8 mouse cellular contexts compared by ENCODE assay signal in the genomic region with DNA sequence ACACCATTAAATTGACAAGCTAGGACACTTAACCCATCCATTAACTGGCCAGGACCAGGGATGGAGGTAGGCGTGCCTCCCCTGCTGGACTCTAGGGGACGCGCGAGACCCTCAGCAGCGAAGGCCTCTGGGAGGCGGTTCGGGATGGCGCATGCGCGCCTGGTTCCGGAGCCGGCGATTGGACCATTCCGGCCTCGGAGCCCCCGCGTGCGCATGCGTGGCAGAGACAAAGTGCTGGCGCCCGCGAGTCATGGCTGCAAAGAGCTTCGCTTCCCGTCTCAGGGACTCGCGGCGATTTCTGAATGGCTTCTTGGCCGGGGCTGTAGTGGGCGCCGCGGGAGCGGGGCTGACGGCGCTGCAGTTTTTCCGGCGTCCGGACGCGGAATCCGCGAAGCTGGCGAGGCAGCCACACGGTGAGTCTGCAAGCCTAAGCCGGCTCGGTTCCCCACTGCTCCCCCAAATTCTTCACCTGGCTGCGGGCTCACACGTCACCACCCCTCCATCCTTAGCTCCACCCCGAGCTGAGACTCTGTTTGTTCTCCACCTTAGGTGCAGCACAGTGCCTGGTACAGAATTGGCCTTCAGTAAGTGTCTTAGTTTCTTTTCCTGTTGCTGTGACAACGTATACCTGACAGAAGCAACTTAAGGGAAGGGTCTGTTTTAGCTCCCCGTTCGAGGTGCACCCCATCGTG. TPM values are rescaled to one million over a fixed set of nuclear protein-coding genes. Genes with fewer than 3 reads are reported as not detected.
DNase-seq lines count a peak whose midpoint lies in the region; ATAC-seq and TF ChIP-seq lines count a peak whose summit lies in the region.

Gene Exog, plus strand, starts transcription at position 206 of the 692 bp plus-strand sequence.

- WGBS in cerebellum, adult 2 months: under 1% methylated on average over 52 of the region's 52 CpGs
- under 1% methylated on average over 52 of the region's 52 CpGs for WGBS in hindbrain, embryonic 10.5 days
- under 1% methylated on average over 52 of the region's 52 CpGs for WGBS in lung, postnatal 0 days

- peaks cover 0 to 11% of the 10 kb centered on the region in 2 experiments; a peak in 1 of 4 replicates for H3K4me1 ChIP-seq in MEL (ENCODE audit: control insufficient read depth in 1 of 2, insufficient read depth in 2 of 2, low read length in 2 of 2)
- H3K4me1 ChIP-seq in cerebellum, adult 2 months (ENCODE audit: control insufficient read depth, insufficient read depth, low read length): no peaks in the 10 kb centered on the region
- peaks cover 16% of the 10 kb centered on the region for H3K4me1 ChIP-seq in hindbrain, embryonic 10.5 days (replicated peaks)
- peaks cover 3% of the 10 kb centered on the region; the same call in 1 of the 2 replicates for H3K4me1 ChIP-seq in lung, postnatal 0 days (ENCODE audit: insufficient read depth, low read depth, low read length)

- H3K36me3 ChIP-seq in MEL (ENCODE audit: control insufficient read depth in 1 of 2, insufficient read depth in 2 of 2, low read length in 2 of 2): peaks cover 2 to 7% of the 10 kb centered on the region in 2 experiments
- peaks cover 54% of the 10 kb centered on the region for H3K36me3 ChIP-seq in hindbrain, embryonic 10.5 days
- peaks cover 6% of the 10 kb centered on the region; the same call in 1 of the 2 replicates for H3K36me3 ChIP-seq in lung, postnatal 0 days (ENCODE audit: insufficient read depth, low read length)

- peak; percentile 76 to 94 for TF ChIP-seq POLR2A in MEL (IDR thresholded peaks at IDR 0.05; ENCODE audit: control insufficient read depth in 1 of 2, insufficient read depth in 1 of 2, low read depth in 1 of 2, low read length in 2 of 2, poor library complexity in 1 of 2)
- peak; percentile 68 for TF ChIP-seq POLR2A in cerebellum, adult 2 months (IDR thresholded peaks at IDR 0.05; ENCODE audit: borderline replicate concordance, insufficient read depth, low read length)

- TF ChIP-seq CTCF in MEL (IDR thresholded peaks at IDR 0.05 in 2 of 3, conservative IDR thresholded peaks at IDR 0.05 in 1 of 3; ENCODE audit: control insufficient read depth in 1 of 3, insufficient read depth in 1 of 3, low read depth in 2 of 3, low read length in 3 of 3, poor library complexity in 1 of 3, severe bottlenecking in 1 of 3): peak; percentile 72 to 81 (median 78)
- TF ChIP-seq CTCF in cerebellum, adult 2 months (IDR thresholded peaks at IDR 0.05; ENCODE audit: borderline replicate concordance, insufficient read depth, low read depth, low read length): peak; percentile 83
- TF ChIP-seq CTCF in lung, postnatal 0 days (IDR thresholded peaks at IDR 0.05): peak; percentile 90

- peak within 1 kb of the TSS; percentile 91 for H3K4me2 ChIP-seq in lung, postnatal 0 days (replicated peaks; ENCODE audit: low read depth, low read length)

- TF ChIP-seq RAD21 in MEL (IDR thresholded peaks at IDR 0.05; ENCODE audit: low read depth, low read length): peak; percentile 34

- no peaks in the 10 kb centered on the region for H3K27me3 ChIP-seq in MEL (ENCODE audit: control insufficient read depth in 1 of 2, insufficient read depth in 2 of 2, low read length in 2 of 2)
- H3K27me3 ChIP-seq in cerebellum, adult 2 months (ENCODE audit: control insufficient read depth, insufficient read depth, low read length): no peaks in the 10 kb centered on the region
- no peaks in the 10 kb centered on the region for H3K27me3 ChIP-seq in hindbrain, embryonic 10.5 days (ENCODE audit: insufficient read depth, poor library complexity, severe bottlenecking)
- H3K27me3 ChIP-seq in lung, postnatal 0 days (replicated peaks; ENCODE audit: insufficient read depth, low read length): no peaks in the 10 kb centered on the region

- peak; percentile 92 for ATAC-seq in lung, postnatal 0 days

- H3K4me3 ChIP-seq in MEL (ENCODE audit: control insufficient read depth in 1 of 2, insufficient read depth in 1 of 2, low read depth in 2 of 2, low read length in 2 of 2): peak within 1 kb of the TSS; percentile 69 to 79
- H3K4me3 ChIP-seq in cerebellum, adult 2 months (replicated peaks; ENCODE audit: insufficient read depth, low read depth, low read length): peak within 1 kb of the TSS; percentile 97
- H3K4me3 ChIP-seq in hindbrain, embryonic 10.5 days: peak within 1 kb of the TSS; percentile 96
- peak within 1 kb of the TSS; percentile 80 for H3K4me3 ChIP-seq in lung, postnatal 0 days (ENCODE audit: low read depth, low read length)

- peaks cover 15% of the 10 kb centered on the region for H3K79me2 ChIP-seq in MEL (ENCODE audit: control insufficient read depth, insufficient read depth, low read length, poor library complexity)

- no peaks in the 10 kb centered on the region for H3K9me3 ChIP-seq in MEL (replicated peaks; ENCODE audit: insufficient read depth, low read length)
- H3K9me3 ChIP-seq in hindbrain, embryonic 10.5 days: no peaks in the 10 kb centered on the region
- H3K9me3 ChIP-seq in lung, postnatal 0 days (ENCODE audit: low read length): no peaks in the 10 kb centered on the region

- peak within 1 kb of the TSS; percentile 48 for H3K27ac ChIP-seq in MEL (ENCODE audit: control insufficient read depth, low read depth, low read length)
- no peak within 1 kb of the TSS for H3K27ac ChIP-seq in cerebellum, adult 2 months (ENCODE audit: insufficient read depth, low read length)
- H3K27ac ChIP-seq in hindbrain, embryonic 10.5 days: peak within 1 kb of the TSS; percentile 93
- peak within 1 kb of the TSS; percentile 82 for H3K27ac ChIP-seq in lung, postnatal 0 days (ENCODE audit: low read length)

- peak within 1 kb of the TSS; percentile 88 for H3K9ac ChIP-seq in MEL (ENCODE audit: control insufficient read depth, low read depth, low read length, poor library complexity, severe bottlenecking)
- H3K9ac ChIP-seq in lung, postnatal 0 days (replicated peaks; ENCODE audit: low read depth): peak within 1 kb of the TSS; percentile 57

- peak; percentile 95 for DNase-seq in MEL (ENCODE audit: low read depth, low spot score)
- peak; percentile 98 to 99 for DNase-seq in cerebellum, adult 2 months
- DNase-seq in forelimb bud, embryonic 11.5 days (ENCODE audit: low read depth, low spot score): peak; percentile 98
- peak; percentile 99 for DNase-seq in hindbrain, embryonic 10.5 days (ENCODE audit: low spot score)
- DNase-seq in layer of hippocampus, adult 9-11 months: peak; percentile 96
- DNase-seq in lung, postnatal 0 days (ENCODE audit: low spot score): peak; percentile 97
- peak; percentile 98 for DNase-seq in ovary, postnatal 14 days (ENCODE audit: low spot score)
- DNase-seq in thymus, postnatal 14 days: peak; percentile 98

- no peak for TF ChIP-seq EP300 in MEL (IDR thresholded peaks at IDR 0.05; ENCODE audit: low read depth in 1 of 2, low read length in 2 of 2)
- TF ChIP-seq EP300 in lung, postnatal 0 days (IDR thresholded peaks at IDR 0.05): no peak

TF ChIP-seq in MEL, 35 proteins besides CTCF, POLR2A, EP300 and RAD21:
- TF ChIP-seq ELF1 (IDR thresholded peaks at IDR 0.05; ENCODE audit: low read depth, low read length): peak; percentile 33; the same call in 1 of the 2 replicates
- TF ChIP-seq POLR2AphosphoS2 (IDR thresholded peaks at IDR 0.05; ENCODE audit: low read length): peak; percentile 81; the same call in 1 of the 2 replicates
- peak; percentile 64; the same call in 1 of the 2 replicates for TF ChIP-seq TBP (IDR thresholded peaks at IDR 0.05; ENCODE audit: low read depth, low read length)
- peak; percentile 52; the same call in 1 of the 2 replicates for TF ChIP-seq MYC (IDR thresholded peaks at IDR 0.05; ENCODE audit: low read depth, low read length)
- TF ChIP-seq JUND (IDR thresholded peaks at IDR 0.05; ENCODE audit: low read depth, low read length): no peak
- TF ChIP-seq ZMIZ1 (IDR thresholded peaks at IDR 0.05; ENCODE audit: low read depth, low read length): peak; percentile 86
- TF ChIP-seq SMC3 (IDR thresholded peaks at IDR 0.05; ENCODE audit: low read depth, low read length): peak; percentile 30
- no peak for TF ChIP-seq RCOR1 (IDR thresholded peaks at IDR 0.05; ENCODE audit: low read depth, low read length)
- TF ChIP-seq NELFE (IDR thresholded peaks at IDR 0.05; ENCODE audit: low read depth, low read length): peak; percentile 94
- no peak for TF ChIP-seq GABPA (IDR thresholded peaks at IDR 0.05; ENCODE audit: low read depth, low read length)
- TF ChIP-seq HCFC1 (IDR thresholded peaks at IDR 0.05; ENCODE audit: low read depth, low read length): peak; percentile 79
- no peak for TF ChIP-seq UBTF (IDR thresholded peaks at IDR 0.05; ENCODE audit: borderline replicate concordance, insufficient read depth, low read depth, low read length)
- no peak for TF ChIP-seq MAZ (IDR thresholded peaks at IDR 0.05; ENCODE audit: low read depth, low read length)
- no peak for TF ChIP-seq TAL1 (IDR thresholded peaks at IDR 0.05; ENCODE audit: low read length)
- TF ChIP-seq MYB (IDR thresholded peaks at IDR 0.05; ENCODE audit: low read depth, low read length): no peak
- TF ChIP-seq TCF12 (IDR thresholded peaks at IDR 0.05; ENCODE audit: low read depth, low read length): peak; percentile 46; the same call in 1 of the 2 replicates
- peak; percentile 74 for TF ChIP-seq SIN3A (IDR thresholded peaks at IDR 0.05; ENCODE audit: low read length)
- peak; percentile 63 for TF ChIP-seq MAX (IDR thresholded peaks at IDR 0.05; ENCODE audit: low read length)
- peak; percentile 98 for TF ChIP-seq NRF1 (IDR thresholded peaks at IDR 0.05; ENCODE audit: insufficient read depth, low read depth, low read length, poor library complexity, severe bottlenecking)
TF ChIP-seq in MEL: peak in this region for 12.

RNA-seq across cellular contexts. Expression of gene Exog, which starts in this region (rescaled TPM):
- total RNA-seq in MEL (2012; rRNA removed): 10.0 and 12.1 TPM in 2 replicates
- polyA plus RNA-seq in MEL (2012; ENCODE audit: insufficient read depth in 1 of 2, insufficient read length in 2 of 2, low read depth in 1 of 2, low replicate concordance in 2 of 2, missing spikeins in 1 of 2): 10 to 100 TPM in 1 of 2 experiments, not detected in 1; 11.7 TPM
- 13.0 and 14.1 TPM in 2 replicates for polyA plus RNA-seq in cerebellum, adult 2 months (2012; rRNA removed)
- polyA plus RNA-seq in hindbrain, embryonic 10.5 days (2016; fragmentation: Nextera tagmentation; extraction: Ambion mirVana): 37.2 and 39.4 TPM in 2 replicates
- polyA plus RNA-seq in lung, postnatal 0 days (2015; fragmentation: Nextera tagmentation; extraction: Ambion mirVana): 6.9 and 7.4 TPM in 2 replicates
